Mouse (Mus musculus): ENCODE measurements around the gene Amz1.

DNA sequence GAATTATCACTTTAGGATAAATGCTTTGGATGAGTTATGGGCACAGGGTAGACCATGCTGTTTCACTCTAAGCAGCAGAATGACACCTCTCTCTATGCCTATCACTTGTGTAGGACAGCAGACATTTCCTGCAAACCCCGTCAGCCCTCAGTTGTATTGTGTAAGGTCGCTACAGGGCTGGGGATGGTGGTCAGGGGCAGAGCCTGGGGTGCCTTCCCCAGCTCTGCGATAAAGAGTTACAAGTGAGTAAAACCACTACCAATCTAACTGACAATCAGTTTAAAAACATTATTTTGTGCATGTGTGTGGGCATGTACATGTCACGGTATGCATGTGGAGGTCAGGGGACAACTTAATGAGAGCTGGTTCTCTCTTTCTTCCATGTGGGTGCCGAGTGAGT lies 57.2 kb downstream of the Amz1 start:
- TF ChIP-seq CTCF (IDR thresholded peaks at IDR 0.05; ENCODE audit: low read depth, low read length) (no peak), POLR2A (IDR thresholded peaks at IDR 0.05; ENCODE audit: extremely low read depth, insufficient read depth, low read length) (no peak)
